Mouse (Mus musculus) embryonic facial prominence, embryonic 13.5 days (tissue): ENCODE results near the gene Map3k20. TPM values are rescaled to one million over a fixed set of nuclear protein-coding genes. Genes with fewer than 3 reads are reported as not detected.

Source experiments
- ATAC-seq: fragments of 200-750 bp; cut with Nextera tagmentation; 2 replicates; pipeline ENCODE4 v1.8.0; 2017; ENCODE audit warnings: low read depth; ENCODE audit not compliant: insufficient number of reproducible peaks, insufficient read depth, low FRiP score, low TSS enrichment
- H3K27ac ChIP-seq: fragments of 300-500 bp; sonication (generic); 2 replicates; pipeline ENCODE4 v1.5.1; 2015; ENCODE audit warnings: moderate library complexity, mild to moderate bottlenecking, inconsistent platforms
- H3K27me3 ChIP-seq: fragments of 300-500 bp; sonication (generic); 2 replicates; pipeline ENCODE4 v1.6.1; 2015; ENCODE audit warnings: mild to moderate bottlenecking, inconsistent platforms
- H3K36me3 ChIP-seq: fragments of 300-500 bp; sonication (generic); 2 replicates; pipeline ENCODE4 v1.6.1; 2015; ENCODE audit warnings: mild to moderate bottlenecking, inconsistent platforms
- H3K4me1 ChIP-seq: fragments of 300-500 bp; sonication (generic); 2 replicates; pipeline ENCODE4 v1.6.1; 2015; ENCODE audit warnings: inconsistent platforms
- H3K4me2 ChIP-seq: fragments of 300-500 bp; sonication (generic); 2 replicates; pipeline ENCODE4 v1.6.1; 2015; ENCODE audit warnings: moderate library complexity, mild to moderate bottlenecking, inconsistent platforms
- H3K4me3 ChIP-seq: fragments of 300-500 bp; sonication (generic); 2 replicates; pipeline ENCODE4 v1.5.1; 2015; ENCODE audit warnings: mild to moderate bottlenecking, inconsistent platforms
- H3K9ac ChIP-seq: fragments of 300-500 bp; sonication (generic); 2 replicates; pipeline ENCODE4 v1.6.1; 2015; ENCODE audit warnings: mild to moderate bottlenecking, inconsistent platforms
- H3K9me3 ChIP-seq: fragments of 300-500 bp; sonication (generic); 2 replicates; pipeline ENCODE4 v1.6.1; 2016; ENCODE audit warnings: inconsistent platforms
- whole genome bisulfite sequencing: fragments of 180-500 bp; shearing (Covaris S2); methylation state at CpG from one replicate; pipeline ENCODE4 v1.1.7; 2015; ENCODE audit warnings: mixed read lengths; 5-methylcytosine and 5-hydroxymethylcytosine counted together
- polyA plus RNA-seq: library from polyadenylated mRNA; unstranded; fragments of >200 nt; fragmentation: Nextera tagmentation; extraction: Ambion mirVana; gene quantifications from 2 replicates; pipeline ENCODE4 v1.2.1, GENCODE M21; 2015

Map3k20 gene
- polyA plus RNA-seq, 1 experiment from 2014 or later = 17.6 TPM

DNA sequence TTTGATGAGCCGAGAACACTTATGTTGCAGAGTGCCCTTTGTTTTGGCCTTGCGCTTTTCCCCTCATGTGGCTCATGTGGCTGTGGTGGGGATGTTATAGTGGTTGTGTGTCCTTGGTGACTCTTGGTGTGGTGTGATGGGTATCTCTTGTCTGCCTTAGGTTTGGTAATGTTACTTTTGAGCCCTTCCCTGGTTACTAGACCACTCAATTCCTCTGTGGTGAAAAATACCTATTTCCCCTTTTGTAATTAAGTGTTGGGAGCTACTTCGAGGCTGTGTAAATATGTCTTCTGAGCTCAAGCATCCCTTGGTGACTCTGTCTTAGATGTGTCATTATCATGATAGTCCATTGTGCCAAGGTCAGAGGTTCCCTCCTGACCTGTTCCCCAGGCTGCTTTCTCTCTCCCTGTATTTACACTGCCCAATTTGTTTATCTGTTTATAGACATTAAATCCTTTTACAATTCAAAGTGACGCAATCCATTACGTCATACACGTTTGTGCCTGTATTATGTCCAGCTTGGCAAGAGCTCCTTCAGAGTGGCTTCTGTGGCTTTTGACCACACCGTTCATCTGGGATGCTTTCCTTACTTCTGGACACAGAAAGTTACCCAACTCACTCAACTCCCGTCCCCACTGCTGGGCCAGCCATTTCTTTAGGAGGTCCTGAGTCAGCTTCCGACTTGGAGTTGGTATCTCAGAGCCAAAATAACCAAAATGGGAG is 15.9 kb downstream of the Map3k20 start:
- H3K9ac ChIP-seq = no peak overlapping the region
- H3K27ac ChIP-seq = no peak overlapping the region
- peaks cover 40% of the 10 kb centered on the region for H3K4me1 ChIP-seq
- 91% methylated on average over 9 of the region's 9 CpGs for WGBS
- no peak overlapping the region for H3K4me2 ChIP-seq
- ATAC-seq = no peak
- no peaks in the 10 kb centered on the region for H3K9me3 ChIP-seq
- no peaks in the 10 kb centered on the region for H3K36me3 ChIP-seq
- H3K27me3 ChIP-seq = no peaks in the 10 kb centered on the region
- no peak overlapping the region for H3K4me3 ChIP-seq

DNA sequence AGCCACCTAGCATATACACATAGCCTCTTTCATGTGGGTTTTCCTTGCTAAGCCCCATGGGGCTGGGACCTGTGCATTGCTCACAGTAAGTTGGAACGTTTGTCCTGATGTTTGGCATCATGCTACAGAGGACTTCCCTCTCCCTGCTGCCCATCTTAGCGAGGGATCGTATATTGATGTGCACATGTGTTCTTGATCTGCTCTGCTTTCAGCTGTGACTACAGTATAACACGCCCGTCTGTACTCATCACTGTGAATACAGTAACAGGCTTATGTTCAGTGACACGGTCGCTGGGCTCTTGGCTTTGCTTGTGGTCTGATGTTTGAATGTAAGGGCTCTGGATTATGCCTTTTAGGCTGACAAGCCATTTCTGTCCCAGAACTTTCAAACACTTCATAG is 20.3 kb downstream of the Map3k20 start:
- 40% methylated on average over 7 of the region's 7 CpGs for WGBS
- Histone ChIP-seq H3K4me3 (no peak overlapping the region), H3K36me3 (no peaks in the 10 kb centered on the region), H3K9me3 (no peaks in the 10 kb centered on the region), H3K4me2 (no peak overlapping the region), H3K27ac (no peak overlapping the region), H3K4me1 (peaks cover 30% of the 10 kb centered on the region), H3K9ac (no peak overlapping the region), H3K27me3 (no peaks in the 10 kb centered on the region)
- ATAC-seq = no peak

DNA sequence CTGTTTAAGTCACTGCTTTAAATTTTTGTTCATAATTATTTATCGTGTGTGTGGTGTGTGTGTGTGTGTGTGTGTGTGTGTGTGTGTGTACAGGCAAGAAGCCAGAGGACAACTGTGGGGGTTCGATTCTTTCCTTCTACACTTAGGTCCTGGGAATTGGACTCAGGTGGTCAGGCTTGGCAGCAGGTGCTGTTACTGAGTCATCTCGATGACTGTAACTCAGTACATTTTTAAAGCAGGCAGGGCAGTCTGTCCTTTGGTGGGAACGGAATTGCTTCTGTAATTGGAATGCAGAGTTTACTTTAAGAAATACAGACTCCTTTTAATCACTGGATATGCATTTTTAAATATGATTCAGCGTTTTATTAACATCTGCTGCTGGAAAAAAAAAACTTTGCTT is 22.9 kb downstream of the Map3k20 start:
- Histone ChIP-seq H3K9me3 (no peaks in the 10 kb centered on the region), H3K4me3 (no peak overlapping the region), H3K36me3 (no peaks in the 10 kb centered on the region), H3K9ac (no peak overlapping the region), H3K27me3 (no peaks in the 10 kb centered on the region), H3K27ac (no peak overlapping the region), H3K4me2 (no peak overlapping the region), H3K4me1 (peaks cover 24% of the 10 kb centered on the region)
- WGBS = 80% methylated on average over 5 of the region's 5 CpGs
- no peak for ATAC-seq

DNA sequence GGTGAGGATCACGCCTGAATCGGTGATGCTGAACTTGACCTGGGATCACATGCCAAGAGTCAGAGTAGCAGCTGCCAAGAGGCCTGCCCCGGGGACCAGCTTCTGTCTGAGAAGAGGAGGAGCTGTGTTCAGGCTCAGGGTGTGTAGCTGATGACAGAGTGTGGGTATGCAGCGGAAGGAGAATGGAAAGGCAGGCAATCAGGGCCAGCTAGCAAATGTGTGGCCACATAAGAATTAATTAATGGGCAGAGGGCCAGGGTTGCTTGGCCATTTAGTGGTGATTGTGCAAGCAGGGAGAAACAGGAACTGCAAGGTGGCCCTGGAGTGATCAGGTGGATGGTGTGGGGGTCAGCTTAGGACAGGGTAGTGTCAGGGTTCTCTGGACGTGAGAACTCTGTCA is 23.5 kb downstream of the Map3k20 start:
- no peak overlapping the region for H3K27ac ChIP-seq
- H3K36me3 ChIP-seq = no peaks in the 10 kb centered on the region
- WGBS = 78% methylated on average over 5 of the region's 5 CpGs
- peaks cover 21% of the 10 kb centered on the region for H3K4me1 ChIP-seq
- ATAC-seq = no peak
- no peak overlapping the region for H3K4me3 ChIP-seq
- H3K9me3 ChIP-seq = no peaks in the 10 kb centered on the region
- H3K4me2 ChIP-seq = no peak overlapping the region
- H3K27me3 ChIP-seq = no peaks in the 10 kb centered on the region
- H3K9ac ChIP-seq = no peak overlapping the region

DNA sequence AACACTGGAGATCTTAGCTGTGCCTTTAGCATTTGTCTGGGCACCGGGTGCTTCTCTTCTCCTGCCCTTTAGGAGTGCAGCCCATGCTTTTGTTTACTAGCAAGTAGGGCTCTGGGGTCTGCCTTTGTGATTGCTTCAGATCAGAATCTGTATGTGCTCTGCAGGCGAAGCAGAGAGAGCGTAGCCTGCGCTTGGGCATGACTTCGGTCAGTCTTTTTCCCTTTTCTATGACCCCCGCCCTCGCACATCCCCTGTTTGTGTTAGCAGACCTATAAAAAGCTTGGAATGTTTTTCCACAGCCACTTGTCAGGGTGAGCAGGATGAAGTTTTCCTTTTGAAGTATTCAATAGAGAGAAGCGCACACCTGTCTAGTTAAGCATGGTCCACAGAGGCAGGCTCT is 26.0 kb downstream of the Map3k20 start:
- ATAC-seq = no peak
- Histone ChIP-seq H3K36me3 (no peaks in the 10 kb centered on the region), H3K4me1 (peaks cover 4% of the 10 kb centered on the region), H3K9me3 (no peaks in the 10 kb centered on the region), H3K9ac (no peak overlapping the region), H3K27me3 (no peaks in the 10 kb centered on the region), H3K4me2 (no peak overlapping the region), H3K27ac (no peak overlapping the region), H3K4me3 (no peak overlapping the region)
- WGBS = 80% methylated on average over 8 of the region's 8 CpGs

DNA sequence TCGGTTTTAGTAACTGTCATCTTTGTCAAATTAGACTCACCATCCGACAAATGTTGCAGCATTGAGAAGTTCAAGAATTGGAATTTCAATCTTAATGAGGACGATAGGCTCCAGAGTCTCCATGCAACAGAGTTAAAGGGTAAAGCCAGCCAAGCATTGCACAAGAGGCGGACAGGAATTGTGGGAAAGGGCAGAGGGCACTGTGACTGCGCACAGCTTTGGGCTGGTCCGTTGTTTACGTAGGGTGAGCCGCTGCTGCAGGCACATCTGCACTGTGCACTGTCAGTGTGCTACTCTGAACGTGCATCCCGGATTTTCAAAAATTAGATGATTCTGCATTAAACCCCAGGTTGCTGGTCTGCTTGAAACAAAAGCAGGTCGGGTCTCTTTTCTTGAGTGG is 27.9 kb downstream of the Map3k20 start:
- WGBS = 76% methylated on average over 11 of the region's 11 CpGs
- no peaks in the 10 kb centered on the region for H3K9me3 ChIP-seq
- H3K9ac ChIP-seq = no peak overlapping the region
- H3K4me1 ChIP-seq = peaks cover 4% of the 10 kb centered on the region
- ATAC-seq = no peak
- no peak overlapping the region for H3K4me3 ChIP-seq
- no peak overlapping the region for H3K4me2 ChIP-seq
- no peaks in the 10 kb centered on the region for H3K36me3 ChIP-seq
- H3K27me3 ChIP-seq = no peaks in the 10 kb centered on the region
- H3K27ac ChIP-seq = no peak overlapping the region

DNA sequence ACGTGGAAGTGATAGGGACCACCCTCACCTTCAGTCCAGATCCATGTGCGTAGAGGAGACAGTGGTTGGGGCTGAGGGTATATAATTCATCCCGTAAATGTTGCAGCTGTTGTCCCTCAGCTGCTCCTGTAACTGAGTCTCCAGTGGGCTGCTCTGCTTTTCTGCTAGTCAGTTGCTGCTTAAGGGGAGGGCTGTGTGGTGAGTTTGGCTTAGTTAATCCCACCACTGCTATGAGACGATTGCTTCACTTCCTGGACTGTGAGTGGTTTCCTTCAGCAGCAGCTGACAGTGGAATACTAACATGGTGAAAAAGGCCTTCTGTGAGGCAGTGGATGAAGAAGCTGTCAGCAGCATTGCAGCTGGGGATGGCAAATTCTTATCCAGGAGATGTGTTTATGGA is 33.0 kb downstream of the Map3k20 start:
- WGBS = 51% methylated on average over 4 of the region's 4 CpGs
- H3K4me2 ChIP-seq = no peak overlapping the region
- no peaks in the 10 kb centered on the region for H3K27me3 ChIP-seq
- no peaks in the 10 kb centered on the region for H3K9me3 ChIP-seq
- no peak overlapping the region for H3K4me3 ChIP-seq
- no peak for ATAC-seq
- H3K4me1 ChIP-seq = peaks cover 12% of the 10 kb centered on the region
- peak overlapping the region; percentile 48; the same call in 1 of the 2 replicates for H3K27ac ChIP-seq
- no peaks in the 10 kb centered on the region for H3K36me3 ChIP-seq
- H3K9ac ChIP-seq = no peak overlapping the region

DNA sequence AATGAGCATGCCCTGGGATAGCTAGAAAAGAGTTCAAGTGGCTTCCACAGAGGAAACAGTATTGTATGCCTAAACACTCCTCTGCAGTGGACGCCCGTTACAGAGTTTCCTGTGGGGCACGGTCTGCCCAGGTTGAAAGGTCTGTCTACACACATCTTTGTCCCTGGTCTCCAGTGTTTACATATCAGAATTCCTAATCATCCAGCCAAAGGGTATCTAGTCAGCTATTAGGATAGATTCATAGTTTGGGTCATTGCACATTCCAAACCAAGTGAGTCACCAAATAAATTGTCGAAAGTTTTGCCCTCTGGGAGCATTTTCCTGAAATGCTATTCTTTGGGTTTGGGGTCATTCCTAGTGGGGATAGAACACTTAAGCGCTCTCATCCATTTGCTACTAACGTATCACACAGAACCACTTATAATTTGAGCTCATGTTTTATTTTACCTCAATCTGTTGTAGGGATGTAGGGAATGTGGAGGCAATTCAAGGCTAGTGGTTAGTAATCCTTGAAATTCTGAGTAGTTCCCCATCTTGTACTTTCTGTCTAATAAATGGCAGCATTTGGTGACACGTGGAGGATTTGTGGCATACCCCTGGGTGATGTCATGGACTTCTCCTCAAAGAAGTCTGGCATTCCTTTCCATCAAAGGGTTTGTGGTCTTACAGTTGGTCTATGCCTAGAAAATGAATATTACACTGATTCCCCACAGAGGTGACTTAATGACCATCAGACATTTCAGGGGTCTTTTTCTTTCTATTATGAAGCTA is 33.8 kb downstream of the Map3k20 start:
- no peak overlapping the region for H3K4me3 ChIP-seq
- H3K9me3 ChIP-seq = no peaks in the 10 kb centered on the region
- no peaks in the 10 kb centered on the region for H3K36me3 ChIP-seq
- no peaks in the 10 kb centered on the region for H3K27me3 ChIP-seq
- peak overlapping the region; percentile 48; the same call in 1 of the 2 replicates for H3K27ac ChIP-seq
- ATAC-seq = no peak
- no peak overlapping the region for H3K9ac ChIP-seq
- no peak overlapping the region for H3K4me2 ChIP-seq
- H3K4me1 ChIP-seq = peaks cover 12% of the 10 kb centered on the region
- 77% methylated on average over 7 of the region's 7 CpGs for WGBS

DNA sequence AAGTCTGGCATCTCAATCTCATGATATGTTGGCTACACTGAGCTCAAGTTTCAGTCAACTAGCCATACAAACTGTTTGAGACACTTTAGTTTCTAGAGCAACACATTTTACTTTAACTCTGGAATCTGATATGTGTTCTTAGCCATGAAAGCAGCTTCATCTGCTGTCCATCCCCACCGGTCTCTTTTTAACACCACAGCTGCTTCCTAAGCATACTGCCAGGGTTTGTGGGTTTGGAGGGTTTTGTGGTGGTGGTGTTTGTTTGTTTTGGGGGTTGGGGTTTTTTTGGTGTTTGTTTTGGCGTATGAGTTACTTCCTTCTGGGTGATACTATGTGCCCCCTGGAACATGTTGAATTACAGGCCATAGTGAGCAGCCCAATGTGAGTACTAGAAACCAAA is 35.2 kb downstream of the Map3k20 start:
- no peaks in the 10 kb centered on the region for H3K27me3 ChIP-seq
- H3K36me3 ChIP-seq = no peaks in the 10 kb centered on the region
- H3K9ac ChIP-seq = no peak overlapping the region
- no peak overlapping the region for H3K27ac ChIP-seq
- 62% methylated on average over 2 of the region's 2 CpGs for WGBS
- no peak overlapping the region for H3K4me2 ChIP-seq
- H3K4me1 ChIP-seq = peaks cover 12% of the 10 kb centered on the region
- ATAC-seq = no peak
- no peak overlapping the region for H3K4me3 ChIP-seq
- no peaks in the 10 kb centered on the region for H3K9me3 ChIP-seq

DNA sequence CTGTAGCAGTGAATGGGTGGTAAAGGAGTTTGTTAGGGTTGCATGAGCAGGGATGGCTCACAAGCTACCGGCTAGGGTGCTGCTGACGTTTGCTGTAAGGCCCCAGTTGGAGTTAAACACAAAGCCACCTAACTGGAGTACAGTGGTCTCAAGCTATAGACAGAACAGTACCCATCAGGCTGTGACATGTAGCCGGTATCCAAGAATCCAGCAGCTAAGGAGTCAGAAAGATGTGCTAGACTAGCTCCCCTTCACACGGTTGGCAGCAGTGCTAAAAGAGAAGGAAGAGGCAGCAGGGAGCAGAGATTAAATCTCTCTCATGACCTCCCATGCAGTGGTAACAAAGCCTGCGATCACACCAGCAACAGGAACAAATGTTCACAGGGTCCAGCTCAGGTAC is 36.2 kb downstream of the Map3k20 start:
- Histone ChIP-seq H3K9ac (no peak overlapping the region), H3K27me3 (no peaks in the 10 kb centered on the region), H3K36me3 (no peaks in the 10 kb centered on the region), H3K27ac (no peak overlapping the region), H3K4me3 (no peak overlapping the region), H3K4me2 (no peak overlapping the region), H3K4me1 (peaks cover 12% of the 10 kb centered on the region), H3K9me3 (no peaks in the 10 kb centered on the region)
- no peak for ATAC-seq
- WGBS = 83% methylated on average over 5 of the region's 5 CpGs

DNA sequence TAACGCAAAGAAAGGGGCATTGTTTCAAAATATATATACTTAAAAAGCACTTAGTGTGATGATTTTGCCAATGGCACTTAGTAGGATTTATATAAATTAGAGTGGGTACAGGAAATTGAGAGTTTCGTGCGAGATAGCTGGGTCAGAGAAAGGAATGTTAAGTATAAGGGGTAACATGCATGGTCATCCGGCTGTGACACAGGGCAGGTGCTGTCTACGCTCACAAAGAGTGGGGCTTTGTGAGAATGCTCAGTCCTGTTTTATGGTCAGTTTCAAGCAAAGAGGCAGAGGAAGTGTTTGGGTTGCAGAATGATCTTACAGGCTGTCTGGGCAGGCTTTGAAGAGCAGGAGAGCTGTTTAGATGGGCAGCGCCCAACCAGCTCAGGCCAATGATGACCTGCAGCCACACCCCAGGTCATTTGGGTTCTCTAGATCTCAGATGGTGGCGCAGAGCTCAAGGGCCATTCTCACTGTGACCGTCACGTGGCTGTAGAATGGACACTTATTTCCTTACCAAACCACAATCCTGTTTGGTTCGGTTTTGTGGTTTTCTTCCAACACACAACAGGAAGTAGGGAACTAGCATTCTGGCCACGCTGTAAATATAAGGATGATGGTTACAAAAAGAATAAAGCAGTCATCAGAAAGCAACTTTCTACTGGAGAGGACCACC is 37.4 kb downstream of the Map3k20 start:
- Histone ChIP-seq H3K4me3 (no peak overlapping the region), H3K36me3 (no peaks in the 10 kb centered on the region), H3K27me3 (no peaks in the 10 kb centered on the region), H3K4me2 (no peak overlapping the region), H3K9ac (no peak overlapping the region), H3K4me1 (peaks cover 16% of the 10 kb centered on the region), H3K27ac (no peak overlapping the region), H3K9me3 (no peaks in the 10 kb centered on the region)
- WGBS = 77% methylated on average over 11 of the region's 11 CpGs
- ATAC-seq = no peak

DNA sequence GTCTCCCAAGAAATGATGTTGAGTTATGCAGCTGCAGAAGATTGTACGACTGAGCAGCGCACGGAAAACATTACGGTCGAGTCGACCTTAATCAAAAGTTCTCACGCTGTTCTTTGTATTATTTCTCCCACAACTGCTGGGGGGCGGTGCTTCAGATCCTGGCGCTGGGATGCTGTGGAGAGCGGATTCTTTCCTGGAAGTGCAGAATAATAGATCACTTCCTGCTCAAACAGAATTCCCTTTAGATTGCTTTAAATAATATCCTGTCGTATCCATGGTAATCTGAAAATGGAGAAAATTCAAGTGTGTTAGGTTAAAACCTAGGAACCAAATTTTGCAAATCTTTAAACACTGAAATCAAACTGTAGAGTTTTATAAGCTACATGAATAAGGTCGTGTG is 39.0 kb downstream of the Map3k20 start:
- 71% methylated on average over 12 of the region's 12 CpGs for WGBS

More for the DNA sequence above, 39.0 kb downstream of the Map3k20 start:
- Histone ChIP-seq H3K9ac (no peak overlapping the region), H3K9me3 (no peaks in the 10 kb centered on the region), H3K4me2 (no peak overlapping the region), H3K27ac (no peak overlapping the region), H3K4me1 (peaks cover 9% of the 10 kb centered on the region; the same call in 1 of the 2 replicates), H3K27me3 (no peaks in the 10 kb centered on the region), H3K36me3 (no peaks in the 10 kb centered on the region), H3K4me3 (no peak overlapping the region)
- no peak for ATAC-seq
